Mouse (Mus musculus) neural tube, embryonic 15.5 days (tissue): ENCODE results near the gene Gna13. TPM values are rescaled to one million over a fixed set of nuclear protein-coding genes. Genes with fewer than 3 reads are reported as not detected.

Experiments used
- ATAC-seq: fragments of 200-750 bp; cut with Nextera tagmentation; 2 replicates; pipeline ENCODE4 v1.8.0; 2017; ENCODE audit warnings: mild to moderate bottlenecking, moderate TSS enrichment, moderate library complexity; ENCODE audit not compliant: low FRiP score
- H3K27ac ChIP-seq: fragments of 300-500 bp; sonication (generic); replicated peaks from 2 replicates; pipeline ENCODE4 v1.5.1; 2015; ENCODE audit warnings: mild to moderate bottlenecking, inconsistent platforms
- H3K27me3 ChIP-seq: fragments of 300-500 bp; sonication (generic); replicated peaks from 2 replicates; pipeline ENCODE4 v1.6.1; 2015; ENCODE audit warnings: inconsistent platforms
- H3K36me3 ChIP-seq: fragments of 300-500 bp; sonication (generic); 2 replicates; pipeline ENCODE4 v1.6.1; 2015; ENCODE audit warnings: inconsistent platforms
- H3K4me1 ChIP-seq: fragments of 300-500 bp; sonication (generic); 2 replicates; pipeline ENCODE4 v1.6.1; 2015; ENCODE audit warnings: inconsistent platforms
- H3K4me2 ChIP-seq: fragments of 300-500 bp; sonication (generic); 2 replicates; pipeline ENCODE4 v1.6.1; 2015; ENCODE audit warnings: inconsistent platforms, mild to moderate bottlenecking, moderate library complexity
- H3K4me3 ChIP-seq: fragments of 300-500 bp; sonication (generic); replicated peaks from 2 replicates; pipeline ENCODE4 v1.5.1; 2015; ENCODE audit warnings: mild to moderate bottlenecking, inconsistent platforms
- H3K9ac ChIP-seq: fragments of 300-500 bp; sonication (generic); replicated peaks from 2 replicates; pipeline ENCODE4 v1.6.1; 2015; ENCODE audit warnings: mild to moderate bottlenecking, inconsistent platforms
- H3K9me3 ChIP-seq: fragments of 300-500 bp; sonication (generic); replicated peaks from 2 replicates; pipeline ENCODE4 v1.6.1; 2016; ENCODE audit warnings: inconsistent platforms
- WGBS: fragments of 180-500 bp; shearing (Covaris S2); methylation state at CpG from one replicate; pipeline ENCODE4 v1.1.7; 2015; ENCODE audit warnings: mixed read lengths; 5-methylcytosine and 5-hydroxymethylcytosine counted together
- polyA plus RNA-seq: library from polyadenylated mRNA; unstranded; fragments of >200 nt; fragmentation: Nextera tagmentation; extraction: Ambion mirVana; gene quantifications from 2 replicates; pipeline ENCODE4 v1.2.1, GENCODE M21; 2015

Gene Gna13
- polyA plus RNA-seq, 1 experiment from 2014 or later, result 16.8 TPM

GRCm38 (mm10) chr11:109414802-109415201 is 52.2 kb downstream of the Gna13 start:
- H3K4me2 ChIP-seq, result no peak overlapping the region
- H3K36me3 ChIP-seq, result no peaks in the 10 kb centered on the region

GRCm38 (mm10) chr11:109416709-109417420 is 54.2 kb downstream of the Gna13 start:
- Histone ChIP-seq H3K27me3 (no peaks in the 10 kb centered on the region), H3K4me3 (no peak overlapping the region), H3K4me2 (no peak overlapping the region), H3K9ac (no peak overlapping the region), H3K27ac (no peak overlapping the region), H3K9me3 (no peaks in the 10 kb centered on the region), H3K36me3 (no peaks in the 10 kb centered on the region), H3K4me1 (no peaks in the 10 kb centered on the region)
- 80% methylated on average over 8 of the region's 8 CpGs for WGBS
- ATAC-seq, result no peak

More at GRCm38 (mm10) chr11:109414802-109415201, 52.2 kb downstream of the Gna13 start:
- no peak for ATAC-seq
- Histone ChIP-seq H3K4me3 (no peak overlapping the region), H3K27me3 (no peaks in the 10 kb centered on the region), H3K4me1 (no peaks in the 10 kb centered on the region), H3K9me3 (no peaks in the 10 kb centered on the region), H3K9ac (no peak overlapping the region), H3K27ac (no peak overlapping the region)
- 84% methylated on average over 5 of the region's 5 CpGs for WGBS

- Histone ChIP-seq H3K4me1 (no peaks in the 10 kb centered on the region), H3K36me3 (no peaks in the 10 kb centered on the region), H3K9me3 (no peaks in the 10 kb centered on the region), H3K27me3 (no peaks in the 10 kb centered on the region), H3K27ac (no peak overlapping the region), H3K4me2 (no peak overlapping the region), H3K4me3 (no peak overlapping the region), H3K9ac (no peak overlapping the region)
- no peak for ATAC-seq
- 91% methylated on average over 9 of the region's 9 CpGs for WGBS
These were observed 54.9 kb downstream of the Gna13 start for GRCm38 (mm10) chr11:109417472-109418040.

DNA sequence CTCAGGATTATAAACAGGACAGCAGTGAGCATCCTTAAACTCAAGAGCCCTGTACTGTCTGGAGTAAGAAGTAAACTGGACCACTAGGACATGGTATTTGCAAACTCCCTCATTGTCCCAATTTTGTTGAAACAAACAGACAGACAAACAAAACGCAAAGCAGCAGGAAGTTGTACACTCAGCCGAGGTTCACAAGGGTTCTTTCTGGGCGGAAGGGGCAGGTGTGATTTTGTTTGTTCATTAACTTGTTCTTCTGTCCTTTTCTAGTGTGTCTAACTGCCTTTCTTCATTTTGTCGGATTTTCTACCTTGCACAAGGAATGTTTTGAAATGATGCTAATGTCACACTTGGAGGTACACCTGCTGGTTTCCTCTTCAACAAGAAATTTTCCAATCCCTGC is 56.8 kb downstream of the Gna13 start:
- no peaks in the 10 kb centered on the region for H3K36me3 ChIP-seq
- no peaks in the 10 kb centered on the region for H3K27me3 ChIP-seq
- no peak overlapping the region for H3K9ac ChIP-seq
- no peak overlapping the region for H3K4me3 ChIP-seq
- ATAC-seq, result no peak
- H3K27ac ChIP-seq, result no peak overlapping the region
- no peak overlapping the region for H3K4me2 ChIP-seq
- WGBS, result 65% methylated on average over 4 of the region's 4 CpGs
- no peaks in the 10 kb centered on the region for H3K9me3 ChIP-seq
- no peaks in the 10 kb centered on the region for H3K4me1 ChIP-seq

GRCm38 (mm10) chr11:109419961-109420566 is 57.4 kb downstream of the Gna13 start:
- no peaks in the 10 kb centered on the region for H3K27me3 ChIP-seq
- H3K9ac ChIP-seq, result no peak overlapping the region
- WGBS, result 56% methylated on average over 16 of the region's 16 CpGs
- H3K4me3 ChIP-seq, result no peak overlapping the region
- H3K9me3 ChIP-seq, result no peaks in the 10 kb centered on the region
- H3K36me3 ChIP-seq, result no peaks in the 10 kb centered on the region
- ATAC-seq, result no peak
- H3K27ac ChIP-seq, result no peak overlapping the region
- no peak overlapping the region for H3K4me2 ChIP-seq
- H3K4me1 ChIP-seq, result 0 out of 2 replicates have a peak, but pooled peaks cover 1% of the 10 kb centered on the region

DNA sequence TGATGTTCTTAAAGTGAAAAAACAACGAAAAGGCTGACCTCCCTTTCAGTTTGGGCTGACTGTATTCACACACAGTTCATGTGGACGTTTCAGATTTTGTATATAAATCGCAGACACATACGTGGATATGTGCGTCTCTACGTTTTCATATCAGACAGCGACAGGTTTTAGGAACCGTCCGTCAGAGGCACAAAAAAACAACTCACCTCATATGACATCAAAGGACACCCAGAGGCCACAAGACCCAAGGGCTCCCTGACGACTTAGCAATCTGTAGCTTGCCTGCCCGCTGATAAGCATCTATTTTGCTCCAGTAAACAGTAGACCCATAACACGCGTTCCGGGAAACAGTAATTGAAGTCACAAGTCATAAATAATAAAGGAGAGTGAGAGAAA is 57.9 kb downstream of the Gna13 start:
- Histone ChIP-seq H3K27me3 (no peaks in the 10 kb centered on the region), H3K27ac (no peak overlapping the region), H3K4me1 (0 out of 2 replicates have a peak, but pooled peaks cover 5% of the 10 kb centered on the region), H3K4me2 (no peak overlapping the region), H3K4me3 (no peak overlapping the region), H3K9me3 (no peaks in the 10 kb centered on the region), H3K36me3 (no peaks in the 10 kb centered on the region), H3K9ac (no peak overlapping the region)
- 78% methylated on average over 14 of the region's 14 CpGs for WGBS
- ATAC-seq, result no peak

DNA sequence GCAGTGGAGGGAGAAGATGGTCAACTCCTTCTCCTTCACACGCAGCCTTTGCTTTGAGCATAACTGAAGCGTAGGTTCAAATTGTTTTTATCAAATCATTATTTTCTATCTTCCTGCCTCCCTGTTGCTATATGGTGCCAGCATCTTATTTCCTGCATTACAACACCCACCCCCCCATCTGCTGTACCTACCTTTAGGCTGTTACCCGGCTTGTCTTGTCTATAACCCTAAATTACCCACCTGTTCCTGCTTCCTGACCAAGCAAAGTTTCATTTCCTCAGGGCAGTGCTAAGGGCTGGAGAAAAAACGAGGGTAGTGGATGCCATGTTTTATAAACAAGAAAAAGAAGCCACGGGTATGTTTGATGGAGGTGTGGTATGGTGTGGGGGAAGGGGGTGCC is 58.6 kb downstream of the Gna13 start:
- H3K9ac ChIP-seq, result no peak overlapping the region
- no peaks in the 10 kb centered on the region for H3K9me3 ChIP-seq
- no peak overlapping the region for H3K27ac ChIP-seq
- no peak overlapping the region for H3K4me2 ChIP-seq
- H3K4me3 ChIP-seq, result no peak overlapping the region
- no peaks in the 10 kb centered on the region for H3K36me3 ChIP-seq
- no peaks in the 10 kb centered on the region for H3K27me3 ChIP-seq
- 0 out of 2 replicates have a peak, but pooled peaks cover 5% of the 10 kb centered on the region for H3K4me1 ChIP-seq
- WGBS, result 80% methylated on average over 5 of the region's 5 CpGs
- ATAC-seq, result no peak

DNA sequence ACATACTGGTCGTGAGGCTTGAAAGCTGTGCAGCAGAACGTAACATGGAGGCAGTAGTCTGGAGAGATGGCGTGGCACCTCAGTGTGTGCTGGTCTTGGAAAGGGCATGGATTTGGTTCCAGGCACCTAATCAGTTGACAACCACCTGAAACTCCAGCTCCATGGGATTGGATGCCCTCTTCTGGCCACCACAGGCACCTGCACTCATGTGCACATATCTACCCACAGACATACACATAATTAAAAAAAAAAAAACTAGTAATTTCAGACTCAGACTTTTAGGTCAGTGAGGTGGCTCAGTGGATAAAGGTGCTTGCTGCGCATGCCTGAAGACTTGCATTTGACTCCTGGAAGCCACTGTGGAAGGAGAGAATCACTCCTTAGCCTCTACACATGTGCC is 59.6 kb downstream of the Gna13 start:
- H3K36me3 ChIP-seq, result no peaks in the 10 kb centered on the region
- H3K4me1 ChIP-seq, result peaks cover 12% of the 10 kb centered on the region
- H3K27me3 ChIP-seq, result no peaks in the 10 kb centered on the region
- no peak overlapping the region for H3K27ac ChIP-seq
- WGBS, result 98% methylated on average over 4 of the region's 4 CpGs
- H3K4me3 ChIP-seq, result no peak overlapping the region
- no peak overlapping the region for H3K9ac ChIP-seq
- H3K9me3 ChIP-seq, result no peaks in the 10 kb centered on the region
- ATAC-seq, result no peak
- H3K4me2 ChIP-seq, result no peak overlapping the region

GRCm38 (mm10) chr11:109423294-109423693 is 60.7 kb downstream of the Gna13 start:
- Histone ChIP-seq H3K9me3 (no peaks in the 10 kb centered on the region), H3K4me3 (no peak overlapping the region), H3K4me2 (no peak overlapping the region), H3K36me3 (0 out of 2 replicates have a peak, but pooled peaks cover under 1% of the 10 kb centered on the region), H3K27me3 (no peaks in the 10 kb centered on the region), H3K27ac (no peak overlapping the region), H3K9ac (no peak overlapping the region), H3K4me1 (peaks cover 14% of the 10 kb centered on the region)
- no peak for ATAC-seq
- WGBS, result 69% methylated on average over 1 of the region's 1 CpGs

- H3K9ac ChIP-seq, result peak within 1 kb of the TSS; percentile 76
- H3K36me3 ChIP-seq, result peaks cover 24% of the 10 kb centered on the region
- H3K4me2 ChIP-seq, result peak within 1 kb of the TSS; percentile 70
- H3K27me3 ChIP-seq, result no peaks in the 10 kb centered on the region
- WGBS, result under 1% methylated on average over 65 of the region's 65 CpGs
- no peaks in the 10 kb centered on the region for H3K9me3 ChIP-seq
- ATAC-seq, result peak; percentile 94
- H3K27ac ChIP-seq, result peak within 1 kb of the TSS; percentile 88
- peaks cover 18% of the 10 kb centered on the region for H3K4me1 ChIP-seq
- H3K4me3 ChIP-seq, result peak within 1 kb of the TSS; percentile 66
These were observed 63.0 kb downstream of the Gna13 start, which contains the start of gene Amz2 for GRCm38 (mm10) chr11:109425392-109426271. TSS of gene Amz2 (plus strand) at chr11:109425946.

- Histone ChIP-seq H3K27me3 (no peaks in the 10 kb centered on the region), H3K36me3 (peaks cover 28% of the 10 kb centered on the region), H3K4me3 (peak overlapping the region; percentile 66), H3K27ac (peak overlapping the region; percentile 88), H3K4me1 (peaks cover 18% of the 10 kb centered on the region), H3K4me2 (peak overlapping the region; percentile 70), H3K9ac (peak overlapping the region; percentile 76), H3K9me3 (no peaks in the 10 kb centered on the region)
- ATAC-seq, result no peak; the same call in 1 of the 2 replicates
- WGBS, result 0% methylated on average over 11 of the region's 11 CpGs
These were observed 63.6 kb downstream of the Gna13 start for GRCm38 (mm10) chr11:109426272-109426586.
